Mouse (Mus musculus) adrenal gland, postnatal 14 days (tissue): ENCODE measurements at regions not wholly inside any gene's neighbourhood (a gene's known extent, or its start where the extent isn't known, plus 50 kb on each side); places are given as distances from the start of the nearest gene placed in this dataset.

Experiments
- DNase-seq: peaks from one replicate; pipeline ENCODE4 v3.0.0; 2021; ENCODE audit warnings: mixed read lengths

DNA sequence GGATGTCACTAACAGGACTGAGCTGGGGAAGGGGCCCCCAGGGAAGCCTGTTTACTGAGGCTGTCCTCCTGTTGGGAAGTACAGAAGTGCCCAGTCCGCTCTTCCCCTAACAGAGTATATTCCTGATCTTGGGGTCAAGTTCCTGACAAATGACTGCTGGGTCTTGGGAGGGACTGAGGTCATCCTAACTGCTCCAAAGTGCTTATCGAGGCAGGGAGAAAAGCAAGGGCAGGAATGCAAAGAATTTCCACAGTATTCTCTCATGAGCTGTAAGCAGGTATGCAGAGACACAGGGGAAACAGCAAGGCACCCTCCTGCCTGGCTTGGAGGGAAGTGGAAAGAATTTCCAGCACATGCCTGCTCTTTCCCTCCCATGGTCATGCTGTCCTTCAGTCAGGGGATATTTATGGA, 107.9 kb downstream of the Oma1 start:
- no peak for DNase-seq

- DNase-seq: no peak
Measured at GRCm38 (mm10) chr4:103441383-103441782, 127.8 kb downstream of the Oma1 start.

DNA sequence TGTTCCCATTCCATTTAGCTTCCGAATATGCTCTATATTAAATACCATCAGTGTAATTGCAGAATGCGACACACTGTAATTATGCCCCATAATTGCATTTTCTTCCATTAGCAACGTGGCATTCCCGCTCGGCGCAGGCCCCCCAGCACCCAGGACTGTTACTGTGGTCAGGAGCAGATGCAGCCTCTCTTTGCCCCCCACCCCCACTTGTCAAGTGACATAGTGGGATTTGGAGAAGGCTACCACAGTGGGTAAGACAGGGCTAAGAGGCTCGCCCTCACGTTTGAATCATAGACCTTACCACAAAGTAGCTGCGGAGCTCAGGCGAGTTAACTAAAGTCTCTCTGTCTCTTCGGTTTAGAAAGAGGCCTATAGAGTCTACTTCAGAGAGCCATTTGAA, 128.3 kb downstream of the Oma1 start:
- no peak for DNase-seq

DNA sequence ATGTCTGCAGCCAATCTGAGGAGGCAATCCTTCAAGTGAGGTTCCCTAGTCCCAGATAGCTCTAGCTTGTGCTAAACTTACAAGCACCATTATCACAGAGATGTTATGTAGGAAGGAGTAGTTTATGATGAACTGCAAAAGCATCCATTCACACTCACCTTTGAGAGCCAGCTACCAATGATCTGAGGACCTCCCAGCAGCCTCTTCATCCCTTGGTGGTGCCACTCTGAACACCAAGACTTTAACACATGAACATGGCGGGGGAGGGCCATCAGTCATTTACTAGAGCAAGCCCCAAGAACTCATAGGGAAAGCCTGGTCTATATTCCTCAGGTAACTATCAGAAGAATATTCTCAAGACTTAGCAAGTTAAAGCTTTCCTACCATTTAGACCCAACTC, 135.7 kb downstream of the Oma1 start:
- no peak for DNase-seq

- DNase-seq: no peak
Measured at GRCm38 (mm10) chr4:103450121-103450520, 136.5 kb downstream of the Oma1 start.

GRCm38 (mm10) chr4:103455458-103455857, 141.8 kb downstream of the Oma1 start:
- no peak for DNase-seq

DNA sequence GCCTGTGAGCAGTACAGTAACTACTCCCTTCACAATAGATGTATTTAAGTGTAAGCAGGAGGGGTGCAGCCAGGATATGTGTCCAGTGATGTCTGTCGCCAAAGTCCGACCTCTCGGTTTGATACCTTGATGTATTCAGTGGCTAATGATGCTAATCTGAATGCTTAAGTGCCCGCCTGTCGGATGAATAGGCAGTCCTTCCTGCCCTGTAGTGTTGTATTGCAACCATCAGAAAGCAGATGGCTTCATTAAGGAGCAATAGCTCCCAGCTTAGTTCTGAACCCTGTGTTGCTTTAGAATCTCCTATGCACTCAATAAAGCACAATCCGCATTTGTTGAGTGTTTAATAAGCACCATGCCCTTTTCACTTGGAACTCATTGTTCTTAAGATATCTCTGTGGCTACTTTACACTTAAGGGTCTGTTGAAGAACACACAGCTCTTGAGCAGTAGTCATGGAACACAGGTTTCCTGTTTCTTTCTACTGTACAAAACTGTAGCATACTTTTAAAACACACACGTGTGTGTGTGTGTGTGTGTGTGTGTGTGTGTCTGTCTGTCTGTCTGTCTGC, 152.5 kb downstream of the Oma1 start:
- no peak for DNase-seq

GRCm38 (mm10) chr4:103475596-103475995, 143.6 kb upstream of the Dab1 start:
- no peak for DNase-seq

DNA sequence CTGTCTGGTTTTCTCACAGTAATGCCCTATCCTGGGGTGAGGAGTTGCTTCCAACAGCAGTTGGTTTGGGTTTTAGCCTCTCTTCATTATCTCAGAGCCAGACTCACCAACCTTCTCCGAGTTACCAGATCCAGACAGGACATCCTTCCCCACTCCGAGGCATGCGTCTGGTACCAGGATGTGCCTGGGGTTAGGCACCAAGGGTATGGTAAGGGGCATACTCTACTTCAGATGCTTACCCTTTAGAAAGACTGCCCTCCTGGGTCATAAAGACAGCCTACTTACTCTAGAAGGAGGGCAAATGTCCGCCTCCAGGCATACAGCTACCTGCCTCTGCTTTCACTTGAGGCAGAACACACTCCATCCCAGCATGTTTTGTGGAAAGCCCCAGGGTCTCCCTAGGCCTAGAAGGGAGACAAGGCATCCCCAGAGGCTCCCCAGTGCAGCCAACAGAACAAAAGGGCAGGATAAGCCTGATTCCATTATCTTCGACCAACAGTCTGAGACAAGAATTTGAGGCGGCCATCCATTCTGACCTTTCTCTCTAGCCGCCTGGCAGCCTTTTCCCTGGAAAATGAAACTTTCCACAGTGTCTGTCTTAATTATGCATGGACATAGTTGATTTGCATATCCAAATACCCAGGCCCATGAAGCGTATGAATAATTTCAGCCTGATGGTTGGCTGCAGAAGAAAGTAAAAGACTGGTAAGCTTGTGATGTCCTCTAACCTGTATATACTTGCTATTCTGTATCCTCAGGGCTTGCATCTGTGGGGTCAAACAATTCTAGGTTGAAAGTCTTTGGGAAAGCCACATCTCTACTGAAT, 132.8 kb upstream of the Dab1 start:
- no peak for DNase-seq

DNA sequence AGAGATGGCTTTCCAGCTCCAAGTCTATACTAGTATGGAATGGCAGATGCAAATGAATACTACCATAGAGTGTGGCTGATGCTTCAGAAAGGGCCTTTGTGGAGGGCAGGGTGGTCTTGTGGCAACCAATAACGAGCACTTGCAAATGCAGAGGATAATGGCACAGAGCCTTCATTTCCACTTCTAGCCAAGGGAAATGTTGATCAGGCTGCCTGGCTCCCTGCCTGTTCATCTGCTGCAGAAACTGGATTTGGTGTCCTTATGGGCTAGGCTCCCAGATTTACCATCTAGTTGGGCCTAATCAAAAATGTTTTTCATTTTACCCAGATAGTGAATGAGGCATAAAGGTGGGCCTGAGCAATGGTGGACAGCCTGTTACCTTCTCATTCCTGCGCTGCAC, 110.7 kb upstream of the Dab1 start:
- no peak for DNase-seq

DNA sequence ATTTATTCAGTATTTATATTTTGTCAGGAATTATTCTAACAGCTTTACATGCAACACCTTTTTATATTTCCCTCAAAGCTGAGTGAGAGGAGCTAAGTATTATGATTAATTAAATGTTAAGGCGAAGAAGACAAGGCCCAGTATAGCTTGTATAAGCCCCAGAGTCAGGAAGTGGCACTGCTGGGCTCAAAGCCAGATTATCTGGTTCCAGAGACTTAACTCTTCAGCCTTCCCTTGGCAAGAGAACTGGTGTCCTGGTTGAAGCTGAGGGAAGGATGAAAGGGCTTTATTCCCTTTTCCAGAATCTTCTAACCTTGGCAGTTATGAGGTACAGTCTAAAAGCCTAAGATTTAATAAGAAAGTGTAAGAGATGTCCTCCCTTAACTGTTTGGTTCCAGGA, 106.3 kb upstream of the Dab1 start:
- no peak for DNase-seq

DNA sequence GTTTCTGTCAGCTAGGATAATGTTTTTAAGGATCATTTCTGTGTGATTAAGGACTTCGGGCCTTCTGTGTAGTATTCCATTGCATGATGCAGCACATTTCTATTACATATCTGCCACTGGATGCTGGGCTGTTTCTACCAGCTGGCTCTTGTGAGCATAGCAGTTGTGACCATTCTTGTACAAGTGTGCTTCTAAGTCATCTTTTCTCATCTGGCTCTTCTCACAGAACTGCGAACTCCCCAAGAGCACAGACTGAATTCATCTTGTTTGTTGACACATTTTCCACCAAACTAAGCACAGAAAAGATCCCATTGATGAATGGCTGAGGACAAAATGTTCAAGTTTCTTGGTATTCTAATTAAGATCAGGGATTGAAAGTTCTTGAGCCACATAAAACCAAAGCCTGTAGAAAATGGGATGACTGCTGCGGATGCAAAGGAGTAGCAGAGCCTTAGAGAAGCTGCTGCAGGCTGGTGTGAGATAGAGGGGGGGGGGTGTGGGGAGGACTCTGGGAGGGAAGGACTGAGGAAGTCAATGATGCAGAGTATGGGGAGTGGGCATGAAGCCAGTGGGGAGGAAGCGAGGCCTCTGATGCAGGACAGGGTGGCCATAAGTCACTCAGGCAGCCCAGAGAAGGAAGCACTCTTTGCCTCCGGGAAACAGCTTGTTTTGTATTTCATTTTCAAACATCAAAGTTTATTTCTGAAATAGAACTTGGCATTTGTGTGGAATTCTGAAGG, 97.1 kb upstream of the Dab1 start:
- DNase-seq: peak; percentile 15

DNA sequence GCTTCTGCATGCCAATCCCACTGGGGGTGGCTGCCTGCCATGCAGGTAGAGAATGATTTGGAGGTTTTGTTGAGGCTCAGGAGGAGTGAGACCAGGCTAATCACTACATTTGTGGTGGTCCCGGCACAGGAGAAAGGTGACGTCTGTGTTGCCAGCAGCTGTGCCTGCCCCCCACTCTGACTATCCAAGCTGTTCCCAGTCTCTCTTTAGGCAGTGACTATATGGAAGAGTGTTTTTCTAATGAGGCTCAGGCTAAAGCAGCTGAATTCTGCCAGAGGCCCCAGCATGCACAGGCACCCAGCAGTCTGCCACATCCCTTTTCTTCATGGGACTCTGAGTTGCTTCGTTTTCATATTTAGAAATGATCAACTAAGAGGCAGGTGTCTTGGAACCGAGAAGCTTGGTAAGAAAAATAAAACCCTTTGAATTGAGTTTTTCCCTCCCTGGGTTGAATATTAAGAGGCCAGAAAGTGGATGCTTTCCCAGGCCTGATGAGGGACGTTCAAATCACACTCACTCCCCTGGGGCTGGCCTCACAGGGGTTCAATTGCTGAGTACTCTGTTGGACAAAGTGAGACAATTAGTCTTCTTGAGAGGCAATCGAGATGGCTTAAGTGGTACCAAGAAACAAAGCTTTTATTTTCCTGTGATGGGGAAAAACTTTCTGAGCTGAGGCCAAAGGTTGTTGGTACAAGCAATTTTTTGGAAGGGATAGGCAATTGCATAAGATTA, 82.5 kb upstream of the Dab1 start:
- no peak for DNase-seq

GRCm38 (mm10) chr4:103540960-103541359, 78.2 kb upstream of the Dab1 start:
- no peak for DNase-seq

- DNase-seq: no peak
Measured at GRCm38 (mm10) chr4:103547297-103547696, 71.9 kb upstream of the Dab1 start.

GRCm38 (mm10) chr4:103552476-103552875, 66.7 kb upstream of the Dab1 start:
- DNase-seq: no peak

GRCm38 (mm10) chr4:103553188-103553587, 66.0 kb upstream of the Dab1 start:
- DNase-seq: no peak

- DNase-seq: no peak
Measured at GRCm38 (mm10) chr4:103554597-103554996, 64.6 kb upstream of the Dab1 start.
